9 mouse cellular contexts compared by ENCODE assay signal in the genomic region with DNA sequence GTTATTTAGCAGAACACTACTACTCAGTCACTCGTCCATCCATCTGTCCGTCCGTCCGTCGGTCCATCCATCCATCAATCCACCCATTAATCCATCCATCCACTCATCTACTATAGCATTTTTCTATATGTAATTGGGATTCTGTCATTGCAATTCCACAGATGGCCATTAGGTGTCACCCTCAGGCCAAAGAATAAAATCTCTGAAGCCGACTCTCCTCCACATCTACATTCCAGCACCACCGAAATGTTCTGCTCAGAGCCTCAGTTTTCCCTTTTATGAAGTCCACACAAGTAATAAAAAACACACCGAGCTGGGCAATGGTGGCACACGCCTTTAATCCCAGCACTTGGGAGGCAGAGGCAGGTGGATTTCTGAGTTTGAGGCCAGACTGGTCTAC. TPM values are rescaled to one million over a fixed set of nuclear protein-coding genes. Genes with fewer than 3 reads are reported as not detected.
DNase-seq lines count a peak whose midpoint lies in the region; ATAC-seq and TF ChIP-seq lines count a peak whose summit lies in the region.
"Had no signal": no experiment of that assay in that cellular context is flagged by ENCODE, and none has a peak within 500 bp of the region (broad histone marks: within the 10 kb centered on the region; RNA-seq: fewer than 3 reads in every experiment).

No protein-coding gene starts in this region.

- no peak overlapping the region for H3K9ac ChIP-seq in midbrain, embryonic 13.5 days (replicated peaks)
- no peak overlapping the region for H3K9ac ChIP-seq in heart, postnatal 0 days (replicated peaks; ENCODE audit: low read depth, low read length)

- 4% methylated on average over 9 of the region's 9 CpGs for WGBS in midbrain, embryonic 10.5 days
- 2% methylated on average over 9 of the region's 9 CpGs for WGBS in midbrain, embryonic 13.5 days
- 2% methylated on average over 9 of the region's 9 CpGs for WGBS in heart, postnatal 0 days

- no peaks in the 10 kb centered on the region for H3K9me3 ChIP-seq in midbrain, embryonic 10.5 days (replicated peaks)
- H3K9me3 ChIP-seq in midbrain, embryonic 13.5 days: no peaks in the 10 kb centered on the region
- H3K9me3 ChIP-seq in heart, postnatal 0 days (replicated peaks; ENCODE audit: control insufficient read depth, low read length): no peaks in the 10 kb centered on the region

- no peak overlapping the region for H3K4me3 ChIP-seq in midbrain, embryonic 10.5 days
- H3K4me3 ChIP-seq in midbrain, embryonic 13.5 days (replicated peaks): no peak overlapping the region
- no peak overlapping the region for H3K4me3 ChIP-seq in heart, postnatal 0 days (ENCODE audit: low read depth, low read length)

- no peak overlapping the region for H3K4me2 ChIP-seq in midbrain, embryonic 13.5 days (replicated peaks)
- H3K4me2 ChIP-seq in heart, postnatal 0 days (ENCODE audit: low read depth, low read length): no peak overlapping the region

- peaks cover 18% of the 10 kb centered on the region for H3K4me1 ChIP-seq in midbrain, embryonic 10.5 days
- H3K4me1 ChIP-seq in midbrain, embryonic 13.5 days (replicated peaks): peaks cover 13% of the 10 kb centered on the region
- H3K4me1 ChIP-seq in heart, postnatal 0 days (ENCODE audit: control insufficient read depth, insufficient read depth): peaks cover 21% of the 10 kb centered on the region

- peak; percentile 77 for TF ChIP-seq CTCF in heart, postnatal 0 days (IDR thresholded peaks at IDR 0.05; ENCODE audit: low read depth)

- H3K27ac ChIP-seq in midbrain, embryonic 10.5 days (replicated peaks): no peak overlapping the region
- no peak overlapping the region for H3K27ac ChIP-seq in midbrain, embryonic 13.5 days
- H3K27ac ChIP-seq in heart, postnatal 0 days (ENCODE audit: low read depth): peak overlapping the region; percentile 98

- TF ChIP-seq EP300 in heart, postnatal 0 days (IDR thresholded peaks at IDR 0.05; ENCODE audit: low read depth): no peak

- no peak for ATAC-seq in cerebellum, adult (ENCODE audit: insufficient number of reproducible peaks, low FRiP score, low TSS enrichment)
- no peak for ATAC-seq in midbrain, embryonic 13.5 days
- ATAC-seq in heart, postnatal 0 days (ENCODE audit: insufficient read depth, low read depth): no peak

- H3K27me3 ChIP-seq in midbrain, embryonic 10.5 days (ENCODE audit: low read depth, poor library complexity, severe bottlenecking): peaks cover 63% of the 10 kb centered on the region
- peaks cover 46% of the 10 kb centered on the region for H3K27me3 ChIP-seq in midbrain, embryonic 13.5 days
- H3K27me3 ChIP-seq in heart, postnatal 0 days (ENCODE audit: control insufficient read depth, insufficient read depth, low read length): no peaks in the 10 kb centered on the region

- peak; percentile 79 for DNase-seq in cerebellum, adult 8-10 months
- DNase-seq in midbrain, embryonic 10.5 days (ENCODE audit: low spot score): peak; percentile 69
- peak; percentile 60 for DNase-seq in c-Kit-negative CD71-positive TER-119-positive erythroid progenitor cells, embryonic 14.5 days (ENCODE audit: low read depth, low spot score)
- peak; percentile 76 for DNase-seq in heart, postnatal 0 days (ENCODE audit: low spot score)
- peak; percentile 87 for DNase-seq in lung, postnatal 36 days
- DNase-seq in ovary, adult 18-20 months (ENCODE audit: low spot score): no peak

- no peaks in the 10 kb centered on the region for H3K36me3 ChIP-seq in midbrain, embryonic 10.5 days
- no peaks in the 10 kb centered on the region for H3K36me3 ChIP-seq in midbrain, embryonic 13.5 days
- no peaks in the 10 kb centered on the region for H3K36me3 ChIP-seq in heart, postnatal 0 days (replicated peaks; ENCODE audit: control insufficient read depth, insufficient read depth, low read length)

RNA-seq across cellular contexts. Expression of a gene that starts 3.6 kb away (rescaled TPM):
- not detected in 2 replicates for polyA plus RNA-seq in midbrain, embryonic 10.5 days (2016; fragmentation: Nextera tagmentation; extraction: Ambion mirVana)
- polyA plus RNA-seq in midbrain, embryonic 13.5 days (2015; fragmentation: Nextera tagmentation; extraction: Ambion mirVana): 0.16 TPM in 1 of 2 replicates, not detected in the other
- 30.5 and 35.2 TPM in 2 replicates for total RNA-seq in heart, postnatal 0 days (2014; rRNA removed; ENCODE audit: low replicate concordance)
- polyA plus RNA-seq in heart, postnatal 0 days (2015; fragmentation: Nextera tagmentation; extraction: Ambion mirVana): 13.0 and 14.2 TPM in 2 replicates
- polyA plus RNA-seq: large intestine, adult 2 months had no signal

RNA-seq across cellular contexts. Expression of a gene that starts 14.6 kb away (rescaled TPM):
- 0.09 TPM in 1 of 2 replicates, not detected in the other for polyA plus RNA-seq in midbrain, embryonic 10.5 days (2016; fragmentation: Nextera tagmentation; extraction: Ambion mirVana)
- 0.12 and 0.15 TPM in 2 replicates for polyA plus RNA-seq in midbrain, embryonic 13.5 days (2015; fragmentation: Nextera tagmentation; extraction: Ambion mirVana)
- not detected in 2 replicates for total RNA-seq in heart, postnatal 0 days (2014; rRNA removed; ENCODE audit: low replicate concordance)
- polyA plus RNA-seq in heart, postnatal 0 days (2015; fragmentation: Nextera tagmentation; extraction: Ambion mirVana): 0.12 TPM in 1 of 2 replicates, not detected in the other
- polyA plus RNA-seq: large intestine, adult 2 months had no signal

RNA-seq across cellular contexts. Expression of a gene that starts 15.4 kb away (rescaled TPM):
- 52.7 and 53.3 TPM in 2 replicates for polyA plus RNA-seq in midbrain, embryonic 10.5 days (2016; fragmentation: Nextera tagmentation; extraction: Ambion mirVana)
- 48.4 and 67.3 TPM in 2 replicates for polyA plus RNA-seq in midbrain, embryonic 13.5 days (2015; fragmentation: Nextera tagmentation; extraction: Ambion mirVana)
- 56.5 and 72.7 TPM in 2 replicates for total RNA-seq in heart, postnatal 0 days (2014; rRNA removed; ENCODE audit: low replicate concordance)
- polyA plus RNA-seq in heart, postnatal 0 days (2015; fragmentation: Nextera tagmentation; extraction: Ambion mirVana): 29.0 and 31.7 TPM in 2 replicates

RNA-seq across cellular contexts. Expression of a gene that starts 21.8 kb away (rescaled TPM):
- 528 and 571 TPM in 2 replicates for polyA plus RNA-seq in midbrain, embryonic 10.5 days (2016; fragmentation: Nextera tagmentation; extraction: Ambion mirVana)
- polyA plus RNA-seq in midbrain, embryonic 13.5 days (2015; fragmentation: Nextera tagmentation; extraction: Ambion mirVana): 565 and 579 TPM in 2 replicates
- total RNA-seq in heart, postnatal 0 days (2014; rRNA removed; ENCODE audit: low replicate concordance): 1,828 and 2,004 TPM in 2 replicates
- polyA plus RNA-seq in heart, postnatal 0 days (2015; fragmentation: Nextera tagmentation; extraction: Ambion mirVana): 353 and 370 TPM in 2 replicates

RNA-seq across cellular contexts. Expression of a gene that starts 30.5 kb away (rescaled TPM):
- 61.4 and 68.5 TPM in 2 replicates for polyA plus RNA-seq in midbrain, embryonic 10.5 days (2016; fragmentation: Nextera tagmentation; extraction: Ambion mirVana)
- polyA plus RNA-seq in midbrain, embryonic 13.5 days (2015; fragmentation: Nextera tagmentation; extraction: Ambion mirVana): 60.0 and 60.9 TPM in 2 replicates
- total RNA-seq in heart, postnatal 0 days (2014; rRNA removed; ENCODE audit: low replicate concordance): 14.4 and 19.6 TPM in 2 replicates
- polyA plus RNA-seq in heart, postnatal 0 days (2015; fragmentation: Nextera tagmentation; extraction: Ambion mirVana): 19.8 and 20.7 TPM in 2 replicates

Comparison
In these comparisons a context has a peak if more than half of its experiments do, and no peak if none do; other contexts are left out.
1. RNA of a gene that starts 3.6 kb away (polyA plus RNA-seq): 13.0 to 14.2 TPM in heart, postnatal 0 days; 0.16 TPM in midbrain, embryonic 13.5 days and not detected in midbrain, embryonic 10.5 days; every median in the first group is over 10 times any median in the second.